Mouse (Mus musculus): ENCODE measurements around the gene Sept8. TPM values are rescaled to one million over a fixed set of nuclear protein-coding genes. Genes with fewer than 3 reads are reported as not detected.

Gene Sept8
- polyA plus RNA-seq, 1 experiment = 9.9 TPM

- Histone ChIP-seq H3K27ac (replicated peaks; ENCODE audit: low read depth, low read length) (peak overlapping the region; percentile 92), H3K4me3 (ENCODE audit: insufficient read depth, low read depth, low read length) (no peak overlapping the region), H3K4me1 (ENCODE audit: control insufficient read depth, insufficient read depth, insufficient read length, low read length) (peaks cover 23% of the 10 kb centered on the region)
These were observed 10.9 kb upstream of the Sept8 start for GRCm38 (mm10) chr11:53508152-53508551.

- Histone ChIP-seq H3K4me1 (ENCODE audit: control insufficient read depth, insufficient read depth, insufficient read length, low read length) (peaks cover 23% of the 10 kb centered on the region), H3K27ac (replicated peaks; ENCODE audit: low read depth, low read length) (peak overlapping the region; percentile 70), H3K4me3 (ENCODE audit: insufficient read depth, low read depth, low read length) (no peak overlapping the region)
These were observed 10.5 kb upstream of the Sept8 start for GRCm38 (mm10) chr11:53508591-53508990.

GRCm38 (mm10) chr11:53510351-53510750 is 8.7 kb upstream of the Sept8 start:
- Histone ChIP-seq H3K4me3 (ENCODE audit: insufficient read depth, low read depth, low read length) (no peak overlapping the region), H3K4me1 (ENCODE audit: control insufficient read depth, insufficient read depth, insufficient read length, low read length) (peaks cover 21% of the 10 kb centered on the region)

GRCm38 (mm10) chr11:53516775-53517627 is 2.1 kb upstream of the Sept8 start:
- H3K27ac ChIP-seq (replicated peaks; ENCODE audit: low read depth, low read length) = no peak overlapping the region
- H3K4me1 ChIP-seq (ENCODE audit: control insufficient read depth, insufficient read depth, insufficient read length, low read length) = peaks cover 4% of the 10 kb centered on the region; the same call in 1 of the 2 replicates
- no peak overlapping the region for H3K4me3 ChIP-seq (ENCODE audit: insufficient read depth, low read depth, low read length)

More at GRCm38 (mm10) chr11:53510351-53510750, 8.7 kb upstream of the Sept8 start:
- H3K27ac ChIP-seq (replicated peaks; ENCODE audit: low read depth, low read length) = no peak overlapping the region

GRCm38 (mm10) chr11:53518759-53519158 is 298 bp upstream of the Sept8 start:
- Histone ChIP-seq H3K27ac (replicated peaks; ENCODE audit: low read depth, low read length) (no peak overlapping the region), H3K4me1 (ENCODE audit: control insufficient read depth, insufficient read depth, insufficient read length, low read length) (peaks cover 14% of the 10 kb centered on the region), H3K4me3 (ENCODE audit: insufficient read depth, low read depth, low read length) (no peak overlapping the region)

- peaks cover 22% of the 10 kb centered on the region for H3K4me1 ChIP-seq (ENCODE audit: control insufficient read depth, insufficient read depth, insufficient read length, low read length)
- H3K4me3 ChIP-seq (ENCODE audit: insufficient read depth, low read depth, low read length) = peak overlapping the region; percentile 71
- H3K27ac ChIP-seq (replicated peaks; ENCODE audit: low read depth, low read length) = peak overlapping the region; percentile 79
These were observed 1.3 kb downstream of the Sept8 start for GRCm38 (mm10) chr11:53520122-53520978.

- Histone ChIP-seq H3K27ac (replicated peaks; ENCODE audit: low read depth, low read length) (peak overlapping the region; percentile 25), H3K4me3 (ENCODE audit: insufficient read depth, low read depth, low read length) (peak overlapping the region; percentile 71), H3K4me1 (ENCODE audit: control insufficient read depth, insufficient read depth, insufficient read length, low read length) (peaks cover 30% of the 10 kb centered on the region)
These were observed 2.2 kb downstream of the Sept8 start for GRCm38 (mm10) chr11:53521120-53521820.

- H3K4me1 ChIP-seq (ENCODE audit: control insufficient read depth, insufficient read depth, insufficient read length, low read length) = peaks cover 33% of the 10 kb centered on the region
- peak overlapping the region; percentile 71; the same call in 1 of the 2 replicates for H3K4me3 ChIP-seq (ENCODE audit: insufficient read depth, low read depth, low read length)
- H3K27ac ChIP-seq (replicated peaks; ENCODE audit: low read depth, low read length) = peak overlapping the region; percentile 25; the same call in 1 of the 2 replicates
These were observed 2.7 kb downstream of the Sept8 start for GRCm38 (mm10) chr11:53521821-53522131.

- H3K27ac ChIP-seq (replicated peaks; ENCODE audit: low read depth, low read length) = no peak overlapping the region
- no peak overlapping the region for H3K4me3 ChIP-seq (ENCODE audit: insufficient read depth, low read depth, low read length)
- peaks cover 35% of the 10 kb centered on the region for H3K4me1 ChIP-seq (ENCODE audit: control insufficient read depth, insufficient read depth, insufficient read length, low read length)
These were observed 3.3 kb downstream of the Sept8 start for GRCm38 (mm10) chr11:53522362-53522761.

- Histone ChIP-seq H3K4me3 (ENCODE audit: insufficient read depth, low read depth, low read length) (no peak overlapping the region), H3K27ac (replicated peaks; ENCODE audit: low read depth, low read length) (no peak overlapping the region), H3K4me1 (ENCODE audit: control insufficient read depth, insufficient read depth, insufficient read length, low read length) (peaks cover 41% of the 10 kb centered on the region)
These were observed 3.9 kb downstream of the Sept8 start for GRCm38 (mm10) chr11:53522930-53523329.

- H3K27ac ChIP-seq (replicated peaks; ENCODE audit: low read depth, low read length) = no peak overlapping the region
- peaks cover 49% of the 10 kb centered on the region for H3K4me1 ChIP-seq (ENCODE audit: control insufficient read depth, insufficient read depth, insufficient read length, low read length)
- H3K4me3 ChIP-seq (ENCODE audit: insufficient read depth, low read depth, low read length) = no peak overlapping the region
These were observed 4.7 kb downstream of the Sept8 start for GRCm38 (mm10) chr11:53523545-53524405.

- Histone ChIP-seq H3K4me1 (ENCODE audit: control insufficient read depth, insufficient read depth, insufficient read length, low read length) (peaks cover 53% of the 10 kb centered on the region), H3K27ac (replicated peaks; ENCODE audit: low read depth, low read length) (0 out of 2 replicates have a peak overlapping the region, but pooled peaks have one; percentile 9)
These were observed 5.8 kb downstream of the Sept8 start for GRCm38 (mm10) chr11:53524905-53525304.

GRCm38 (mm10) chr11:53525461-53525860 is 6.4 kb downstream of the Sept8 start:
- Histone ChIP-seq H3K4me3 (ENCODE audit: insufficient read depth, low read depth, low read length) (no peak overlapping the region), H3K4me1 (ENCODE audit: control insufficient read depth, insufficient read depth, insufficient read length, low read length) (peaks cover 53% of the 10 kb centered on the region), H3K27ac (replicated peaks; ENCODE audit: low read depth, low read length) (peak overlapping the region; percentile 70)

More at GRCm38 (mm10) chr11:53524905-53525304, 5.8 kb downstream of the Sept8 start:
- no peak overlapping the region for H3K4me3 ChIP-seq (ENCODE audit: insufficient read depth, low read depth, low read length)

Measured in brown adipose tissue, adult 24 weeks (tissue).